Mouse (Mus musculus) hindbrain, embryonic 13.5 days (tissue): ENCODE data around the gene Rgs2. TPM values are rescaled to one million over a fixed set of nuclear protein-coding genes. Genes with fewer than 3 reads are reported as not detected.

Source experiments
- ATAC-seq: fragments of 200-750 bp; cut with Nextera tagmentation; 2 replicates; pipeline ENCODE4 v1.8.0; 2017; ENCODE audit warnings: moderate TSS enrichment; ENCODE audit not compliant: low FRiP score
- H3K27ac ChIP-seq: fragments of 300-500 bp; sonication (generic); 2 replicates; pipeline ENCODE4 v1.5.1; 2015; ENCODE audit warnings: inconsistent platforms, mild to moderate bottlenecking, moderate library complexity
- H3K27me3 ChIP-seq: fragments of 300-500 bp; sonication (generic); 2 replicates; pipeline ENCODE4 v1.6.1; 2015; ENCODE audit warnings: mild to moderate bottlenecking, inconsistent platforms
- H3K36me3 ChIP-seq: fragments of 300-500 bp; sonication (generic); 2 replicates; pipeline ENCODE4 v1.6.1; 2015; ENCODE audit warnings: mild to moderate bottlenecking, inconsistent platforms
- H3K4me1 ChIP-seq: fragments of 300-500 bp; sonication (generic); replicated peaks from 2 replicates; pipeline ENCODE4 v1.6.1; 2015; ENCODE audit warnings: inconsistent platforms
- H3K4me2 ChIP-seq: fragments of 300-500 bp; sonication (generic); 2 replicates; pipeline ENCODE4 v1.6.1; 2015; ENCODE audit warnings: inconsistent platforms, mild to moderate bottlenecking, moderate library complexity
- H3K4me3 ChIP-seq: fragments of 300-500 bp; sonication (generic); 2 replicates; pipeline ENCODE4 v1.5.1; 2015; ENCODE audit warnings: mild to moderate bottlenecking, inconsistent platforms
- H3K9ac ChIP-seq: fragments of 300-500 bp; sonication (generic); 2 replicates; pipeline ENCODE4 v1.6.1; 2015; ENCODE audit warnings: mild to moderate bottlenecking, inconsistent platforms
- H3K9me3 ChIP-seq: fragments of 300-500 bp; sonication (generic); 2 replicates; pipeline ENCODE4 v1.6.1; 2016; ENCODE audit warnings: inconsistent platforms
- WGBS: fragments of 180-500 bp; shearing (Covaris S2); methylation state at CpG from one replicate; pipeline ENCODE4 v1.1.7; 2015; 5-methylcytosine and 5-hydroxymethylcytosine counted together
- polyA plus RNA-seq: library from polyadenylated mRNA; unstranded; fragments of >200 nt; fragmentation: Nextera tagmentation; extraction: Ambion mirVana; gene quantifications from 2 replicates; pipeline ENCODE4 v1.2.1, GENCODE M21; 2015

Rgs2 gene
- polyA plus RNA-seq, 1 experiment from 2014 or later, result 132 TPM

DNA sequence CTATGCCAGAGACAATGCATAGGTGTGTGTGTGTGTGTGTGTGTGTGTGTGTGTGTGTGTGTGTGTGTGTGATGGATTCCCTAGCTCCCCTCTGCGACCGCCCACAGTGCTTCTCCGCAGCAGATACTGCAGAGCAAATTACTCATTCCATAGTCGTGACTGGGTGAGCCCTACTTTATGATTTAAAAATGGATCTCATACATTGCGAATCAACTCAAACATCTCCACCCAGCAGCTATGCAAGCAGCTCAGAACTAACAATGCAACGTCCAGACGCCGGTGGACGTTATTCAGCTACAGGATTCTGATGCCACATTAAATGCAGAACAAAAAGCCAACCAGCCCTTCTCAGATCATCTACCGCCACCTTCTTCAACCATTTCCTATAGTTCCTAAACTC is 545 bp downstream of the Rgs2 start:
- peak overlapping the region; percentile 89 for H3K9ac ChIP-seq
- no peaks in the 10 kb centered on the region for H3K9me3 ChIP-seq
- peak overlapping the region; percentile 92 for H3K27ac ChIP-seq
- WGBS, result 2% methylated on average over 10 of the region's 10 CpGs
- no peaks in the 10 kb centered on the region for H3K27me3 ChIP-seq
- H3K36me3 ChIP-seq, result peaks cover 18% of the 10 kb centered on the region
- peak overlapping the region; percentile 75 for H3K4me3 ChIP-seq
- ATAC-seq, result peak; percentile 29
- H3K4me2 ChIP-seq, result peak overlapping the region; percentile 92
- H3K4me1 ChIP-seq, result peaks cover 34% of the 10 kb centered on the region

DNA sequence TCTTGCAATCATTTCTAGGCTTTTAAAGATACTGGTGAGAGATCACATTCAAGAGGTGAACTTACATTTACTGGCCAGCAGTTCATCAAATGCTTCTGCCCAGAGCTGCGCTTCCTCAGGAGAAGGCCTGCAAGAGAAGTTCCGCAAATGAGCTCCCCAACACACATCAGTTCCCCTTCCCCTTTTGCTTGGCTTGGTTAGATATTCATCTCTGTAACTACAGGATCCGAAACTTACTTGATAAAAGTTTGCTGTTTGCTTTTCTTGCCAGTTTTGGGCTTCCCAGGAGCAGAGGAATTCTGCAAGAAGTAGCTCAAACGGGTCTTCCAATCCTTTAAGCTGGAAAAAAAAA is 1.3 kb downstream of the Rgs2 start:
- WGBS, result 65% methylated on average over 4 of the region's 4 CpGs
- Histone ChIP-seq H3K9ac (peak overlapping the region; percentile 89), H3K27me3 (no peaks in the 10 kb centered on the region), H3K4me2 (peak overlapping the region; percentile 92), H3K4me3 (peak overlapping the region; percentile 75), H3K36me3 (peaks cover 18% of the 10 kb centered on the region), H3K4me1 (peaks cover 34% of the 10 kb centered on the region), H3K27ac (peak overlapping the region; percentile 92), H3K9me3 (no peaks in the 10 kb centered on the region)
- no peak for ATAC-seq

DNA sequence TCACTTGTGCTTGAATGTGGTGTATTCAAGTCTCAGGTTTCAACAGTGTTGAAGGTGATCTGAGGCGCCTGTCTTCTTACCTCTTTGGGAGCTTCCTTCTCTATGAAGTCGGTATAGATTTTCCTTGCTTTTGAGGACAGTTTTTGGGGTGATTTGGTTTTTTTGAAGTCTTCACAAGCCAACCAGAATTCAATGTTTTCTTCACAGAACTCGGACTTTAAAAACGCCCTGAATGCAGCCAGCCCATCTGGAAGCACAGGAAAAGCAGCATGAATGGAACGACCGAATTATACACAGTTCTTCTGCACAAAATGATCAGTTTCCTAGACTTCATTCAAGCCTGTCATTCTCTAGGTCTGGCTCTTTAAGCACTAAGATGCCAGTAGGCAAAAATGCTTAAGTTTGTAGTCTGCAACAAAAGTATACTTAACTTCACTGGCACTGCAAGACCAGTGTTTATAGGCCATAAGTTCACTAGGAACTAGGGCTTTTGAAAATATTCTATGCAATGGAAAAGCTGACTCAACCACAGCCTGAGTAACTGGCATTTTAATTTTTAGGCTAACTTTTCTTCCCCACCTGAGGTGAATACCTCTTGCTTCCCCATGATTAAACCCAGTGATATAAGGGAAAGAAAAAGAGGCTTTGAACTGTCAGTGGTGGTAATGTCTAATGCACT is 1.8 kb downstream of the Rgs2 start:
- Histone ChIP-seq H3K27me3 (no peaks in the 10 kb centered on the region), H3K36me3 (peaks cover 18% of the 10 kb centered on the region), H3K9me3 (no peaks in the 10 kb centered on the region), H3K9ac (peak overlapping the region; percentile 89), H3K27ac (0 out of 2 replicates have a peak overlapping the region, but pooled peaks have one; percentile 92), H3K4me1 (peaks cover 34% of the 10 kb centered on the region), H3K4me2 (peak overlapping the region; percentile 92), H3K4me3 (peak overlapping the region; percentile 75)
- ATAC-seq, result no peak
- WGBS, result 84% methylated on average over 6 of the region's 6 CpGs

DNA sequence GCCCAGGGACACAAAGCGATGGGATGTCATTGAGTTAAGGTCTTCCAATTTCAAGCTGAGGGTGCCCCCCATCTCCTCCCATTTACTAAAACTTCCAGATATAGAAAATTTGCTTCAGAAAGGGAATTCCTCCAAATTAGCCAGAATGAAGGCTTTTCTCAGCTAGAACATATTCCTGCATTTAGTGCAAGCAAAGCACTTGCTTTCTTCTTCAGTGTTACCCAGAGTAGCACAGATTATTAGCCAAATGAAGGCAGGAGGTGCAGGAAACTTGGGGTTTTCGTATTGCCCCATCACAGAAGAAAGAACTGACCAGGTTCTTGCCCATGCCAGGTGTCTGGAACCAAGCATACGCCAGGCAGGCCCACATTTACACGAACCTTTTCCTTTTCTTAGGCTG is 3.7 kb downstream of the Rgs2 start:
- H3K4me1 ChIP-seq, result peaks cover 34% of the 10 kb centered on the region
- H3K36me3 ChIP-seq, result peaks cover 18% of the 10 kb centered on the region
- no peaks in the 10 kb centered on the region for H3K27me3 ChIP-seq
- H3K4me3 ChIP-seq, result no peak overlapping the region
- H3K9ac ChIP-seq, result no peak overlapping the region
- ATAC-seq, result no peak
- WGBS, result 94% methylated on average over 4 of the region's 4 CpGs
- H3K9me3 ChIP-seq, result no peaks in the 10 kb centered on the region
- no peak overlapping the region for H3K4me2 ChIP-seq
- no peak overlapping the region for H3K27ac ChIP-seq

DNA sequence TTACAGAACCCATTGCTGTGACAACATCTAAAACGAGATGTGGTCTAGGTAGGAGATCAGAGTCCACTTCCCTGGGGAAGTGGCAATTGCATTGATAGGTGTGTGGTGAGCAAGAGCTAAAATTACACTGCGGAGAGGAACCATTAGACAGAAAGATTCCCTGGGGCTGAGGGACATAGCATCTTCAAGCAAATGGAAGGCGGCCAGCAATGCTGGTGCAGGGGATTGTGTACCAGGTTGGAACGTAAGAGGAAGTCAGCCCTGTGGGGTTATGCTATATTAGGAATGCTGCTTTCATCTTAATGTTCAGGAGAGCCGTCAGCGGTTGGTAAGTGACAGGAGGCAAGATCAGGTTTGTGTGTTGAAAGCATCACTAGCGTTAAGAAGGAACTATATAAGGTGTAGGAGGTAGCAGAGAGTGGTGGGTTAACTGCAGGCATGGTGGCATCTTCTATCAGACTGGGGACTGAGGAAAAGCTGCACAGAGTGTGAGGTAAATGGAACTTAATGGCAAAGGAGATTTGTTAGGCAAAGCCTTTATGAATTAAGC is 4.5 kb downstream of the Rgs2 start:
- H3K27ac ChIP-seq, result 0 out of 2 replicates have a peak overlapping the region, but pooled peaks have one; percentile 13
- H3K36me3 ChIP-seq, result peaks cover 18% of the 10 kb centered on the region
- no peaks in the 10 kb centered on the region for H3K27me3 ChIP-seq
- 64% methylated on average over 7 of the region's 7 CpGs for WGBS
- H3K4me1 ChIP-seq, result peaks cover 27% of the 10 kb centered on the region
- H3K9ac ChIP-seq, result no peak overlapping the region
- ATAC-seq, result no peak
- no peak overlapping the region for H3K4me2 ChIP-seq
- no peak overlapping the region for H3K4me3 ChIP-seq
- no peaks in the 10 kb centered on the region for H3K9me3 ChIP-seq

DNA sequence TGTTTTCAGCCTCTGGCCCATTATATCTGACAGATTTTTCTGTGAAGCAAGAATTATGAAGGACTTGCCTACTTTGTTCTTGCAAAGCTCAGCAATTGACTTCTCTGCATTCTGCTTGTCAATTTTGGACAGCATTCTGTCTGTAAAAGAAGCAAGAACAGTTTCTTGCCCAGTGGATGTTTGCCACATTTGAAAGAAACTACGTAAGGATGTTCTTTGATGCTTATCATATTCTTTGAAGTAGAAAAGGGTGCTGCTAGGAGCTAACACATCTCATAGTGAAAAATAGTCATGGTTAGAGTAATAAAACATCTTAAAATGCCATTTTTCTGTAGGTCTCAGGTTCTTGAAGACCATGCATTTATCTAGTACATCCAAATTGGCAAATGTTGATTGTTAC is 10.9 kb downstream of the Rgs2 start:
- ATAC-seq, result no peak
- Histone ChIP-seq H3K4me1 (no peaks in the 10 kb centered on the region), H3K27me3 (no peaks in the 10 kb centered on the region), H3K9ac (no peak overlapping the region), H3K4me3 (no peak overlapping the region), H3K9me3 (no peaks in the 10 kb centered on the region), H3K4me2 (no peak overlapping the region), H3K27ac (no peak overlapping the region), H3K36me3 (no peaks in the 10 kb centered on the region)
- 83% methylated on average over 1 of the region's 1 CpGs for WGBS

DNA sequence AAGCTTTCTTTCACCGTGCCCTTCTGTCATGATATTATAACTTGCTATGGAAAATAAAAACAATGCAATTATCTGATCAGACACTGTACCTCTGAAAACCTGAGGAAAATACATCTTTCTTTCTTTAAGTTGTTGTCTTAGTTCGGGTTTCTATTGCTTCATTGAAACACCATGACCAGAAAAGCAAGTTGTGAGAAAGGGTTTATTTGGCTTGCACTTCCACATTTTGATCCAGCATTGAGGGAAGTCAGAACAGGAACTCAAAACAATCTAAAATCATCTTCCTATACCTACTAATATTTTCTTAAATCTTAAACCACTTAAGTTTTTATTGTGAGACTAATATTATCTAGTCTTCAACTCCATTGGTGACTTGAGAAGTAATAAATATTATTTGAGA is 11.4 kb downstream of the Rgs2 start:
- no peaks in the 10 kb centered on the region for H3K9me3 ChIP-seq
- H3K4me1 ChIP-seq, result no peaks in the 10 kb centered on the region
- H3K27ac ChIP-seq, result no peak overlapping the region
- no peak overlapping the region for H3K4me2 ChIP-seq
- no peak overlapping the region for H3K4me3 ChIP-seq
- WGBS, result 77% methylated on average over 2 of the region's 2 CpGs
- no peak for ATAC-seq
- no peak overlapping the region for H3K9ac ChIP-seq
- H3K27me3 ChIP-seq, result no peaks in the 10 kb centered on the region
- no peaks in the 10 kb centered on the region for H3K36me3 ChIP-seq

DNA sequence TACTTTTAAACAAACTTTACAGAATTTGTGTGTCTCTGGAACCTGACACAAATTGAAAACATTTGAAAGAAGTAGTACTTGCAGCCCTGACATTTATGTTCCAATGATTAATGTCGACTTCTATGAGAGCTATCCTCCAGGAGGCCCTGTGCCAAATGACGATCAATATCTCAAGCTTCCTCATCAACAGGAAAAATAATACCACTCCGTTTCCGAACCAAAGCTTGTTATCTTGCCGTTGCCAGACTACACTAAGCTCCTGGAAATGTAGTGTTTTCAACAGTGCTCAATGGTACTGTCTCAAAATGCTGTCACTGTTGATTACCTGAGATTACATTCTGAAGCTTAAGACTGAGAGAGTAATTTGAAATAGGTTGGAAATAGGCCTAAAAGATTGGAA is 13.7 kb downstream of the Rgs2 start:
- Histone ChIP-seq H3K4me2 (no peak overlapping the region), H3K27me3 (no peaks in the 10 kb centered on the region), H3K9ac (no peak overlapping the region), H3K27ac (no peak overlapping the region), H3K4me1 (no peaks in the 10 kb centered on the region), H3K9me3 (no peaks in the 10 kb centered on the region), H3K36me3 (no peaks in the 10 kb centered on the region), H3K4me3 (no peak overlapping the region)
- WGBS, result 37% methylated on average over 5 of the region's 5 CpGs
- ATAC-seq, result 0 out of 2 replicates have a peak, but pooled peaks have one; percentile 21

DNA sequence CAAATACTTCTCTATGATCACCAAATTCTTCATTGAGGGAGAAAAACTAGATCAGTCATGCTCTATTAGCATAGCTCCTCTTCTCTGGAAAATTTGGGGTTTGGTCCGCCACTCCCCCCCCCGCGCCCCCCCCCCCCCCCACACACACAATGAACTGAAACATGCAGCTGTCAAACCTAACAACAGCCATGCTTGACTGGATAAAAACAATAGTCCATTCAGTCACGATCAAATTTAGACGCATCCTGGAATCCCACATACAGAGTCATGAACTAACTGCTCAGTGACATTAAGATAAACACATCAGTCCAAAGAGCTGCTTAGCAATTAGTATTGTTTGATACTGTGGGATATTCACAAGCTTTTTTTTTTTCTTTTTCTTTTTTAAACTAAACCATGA is 14.2 kb downstream of the Rgs2 start:
- 9% methylated on average over 3 of the region's 5 CpGs for WGBS
- no peak overlapping the region for H3K9ac ChIP-seq
- no peaks in the 10 kb centered on the region for H3K27me3 ChIP-seq
- no peaks in the 10 kb centered on the region for H3K4me1 ChIP-seq
- no peak overlapping the region for H3K4me3 ChIP-seq
- no peaks in the 10 kb centered on the region for H3K36me3 ChIP-seq
- H3K27ac ChIP-seq, result no peak overlapping the region
- H3K4me2 ChIP-seq, result no peak overlapping the region
- peak; percentile 61 for ATAC-seq
- no peaks in the 10 kb centered on the region for H3K9me3 ChIP-seq

DNA sequence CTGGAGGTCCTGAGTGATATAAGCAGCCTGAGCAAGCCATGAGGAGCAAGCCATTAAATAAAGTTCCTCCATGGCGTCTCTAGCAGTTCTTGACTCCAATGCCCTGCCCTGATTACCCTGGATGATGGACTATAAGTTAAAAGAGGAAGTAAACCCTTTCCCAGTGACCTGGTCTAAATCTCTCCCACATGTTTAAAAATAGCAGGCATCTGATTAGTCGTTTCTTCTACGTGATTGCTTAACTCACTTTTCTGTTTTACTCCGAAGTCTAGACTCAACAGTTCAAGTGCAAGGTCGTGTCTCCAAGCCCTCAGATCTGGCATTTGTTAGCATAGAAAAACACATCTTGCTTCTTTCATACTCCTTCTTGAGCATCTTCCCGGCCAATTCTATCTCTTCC is 15.2 kb downstream of the Rgs2 start:
- WGBS, result 86% methylated on average over 6 of the region's 6 CpGs

DNA sequence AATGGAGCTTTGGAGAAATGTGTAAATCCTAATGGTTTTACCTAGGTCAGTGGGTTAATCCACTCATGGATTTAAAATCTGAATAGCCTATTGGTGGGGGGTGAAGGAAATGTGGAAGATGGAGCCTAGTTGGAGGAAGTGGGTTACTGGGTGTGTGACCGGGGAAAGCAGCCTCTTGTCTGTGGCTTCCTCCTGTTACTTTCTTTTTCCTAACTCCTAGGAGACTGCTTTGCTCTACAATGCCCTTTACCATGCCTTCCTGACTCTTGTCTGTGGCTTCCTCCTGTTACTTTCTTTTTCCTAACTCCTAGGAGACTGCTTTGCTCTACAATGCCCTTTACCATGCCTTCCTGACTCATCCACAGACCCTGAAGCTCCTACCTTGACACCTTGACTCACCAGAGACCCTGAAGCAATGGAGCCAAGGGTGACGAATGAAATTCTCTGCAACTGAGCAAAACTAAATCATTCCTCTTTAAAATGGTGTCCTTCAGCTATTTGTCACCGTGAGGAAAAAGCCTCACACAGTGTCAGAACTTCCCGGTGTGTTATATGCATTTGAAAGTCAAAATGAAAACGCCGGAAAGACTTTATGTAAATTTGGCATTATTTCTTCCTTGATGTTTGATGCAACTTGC is 18.9 kb downstream of the Rgs2 start:
- WGBS, result 84% methylated on average over 6 of the region's 6 CpGs
- H3K27me3 ChIP-seq, result no peaks in the 10 kb centered on the region
- no peak overlapping the region for H3K4me2 ChIP-seq

More for the DNA sequence above, 15.2 kb downstream of the Rgs2 start:
- H3K4me3 ChIP-seq, result no peak overlapping the region
- H3K9ac ChIP-seq, result no peak overlapping the region
- H3K4me1 ChIP-seq, result no peaks in the 10 kb centered on the region
- H3K27me3 ChIP-seq, result no peaks in the 10 kb centered on the region
- no peak overlapping the region for H3K4me2 ChIP-seq
- no peak for ATAC-seq
- H3K36me3 ChIP-seq, result no peaks in the 10 kb centered on the region
- H3K9me3 ChIP-seq, result no peaks in the 10 kb centered on the region
- H3K27ac ChIP-seq, result no peak overlapping the region

DNA sequence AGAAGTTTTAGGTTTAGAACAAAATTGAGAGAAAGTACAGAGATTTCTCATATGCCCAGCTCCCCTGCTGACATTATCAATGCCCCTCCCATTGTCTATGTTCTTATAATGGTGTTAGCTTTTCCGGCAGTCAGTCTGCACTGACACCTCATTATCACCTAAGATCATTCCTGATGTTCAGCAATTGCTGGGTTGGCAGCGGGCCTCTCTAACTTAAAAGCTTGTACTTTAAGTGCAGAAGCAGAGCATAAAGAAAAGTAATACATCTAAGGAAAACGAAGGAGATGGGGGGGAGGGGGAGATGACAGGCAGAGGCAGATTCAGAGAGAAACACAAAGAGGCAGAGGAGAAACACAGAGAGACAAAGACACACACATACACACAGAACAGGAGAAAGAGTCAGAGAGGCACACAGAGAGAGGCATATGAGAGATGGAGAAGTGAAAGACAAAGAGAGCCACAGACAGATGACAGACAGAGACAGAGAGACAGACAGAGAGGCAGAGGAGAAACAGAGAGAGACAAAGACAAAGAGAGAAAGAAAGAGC is 21.1 kb downstream of the Rgs2 start:
- no peaks in the 10 kb centered on the region; the same call in 1 of the 2 replicates for H3K4me1 ChIP-seq
- H3K27me3 ChIP-seq, result no peaks in the 10 kb centered on the region
- H3K36me3 ChIP-seq, result no peaks in the 10 kb centered on the region
- H3K27ac ChIP-seq, result no peak overlapping the region
- H3K9me3 ChIP-seq, result no peaks in the 10 kb centered on the region
- H3K9ac ChIP-seq, result no peak overlapping the region
- H3K4me2 ChIP-seq, result no peak overlapping the region
- WGBS, result 34% methylated on average over 3 of the region's 3 CpGs
- ATAC-seq, result no peak
- no peak overlapping the region for H3K4me3 ChIP-seq

More for the DNA sequence above, 18.9 kb downstream of the Rgs2 start:
- no peak overlapping the region for H3K4me3 ChIP-seq
- no peaks in the 10 kb centered on the region for H3K36me3 ChIP-seq
- no peaks in the 10 kb centered on the region; the same call in 1 of the 2 replicates for H3K4me1 ChIP-seq
- H3K27ac ChIP-seq, result no peak overlapping the region
- H3K9ac ChIP-seq, result no peak overlapping the region
- ATAC-seq, result no peak
- H3K9me3 ChIP-seq, result no peaks in the 10 kb centered on the region
